Mouse (Mus musculus) neural tube, embryonic 14.5 days (tissue): Measurements from ENCODE around the gene Plaur. TPM values are rescaled to one million over a fixed set of nuclear protein-coding genes. Genes with fewer than 3 reads are reported as not detected.

Experiments
- ATAC-seq: fragments of 200-750 bp; cut with Nextera tagmentation; 2 replicates; pipeline ENCODE4 v1.8.0; 2017; ENCODE audit warnings: low read depth, mild to moderate bottlenecking, moderate TSS enrichment, moderate library complexity
- H3K27ac ChIP-seq: fragments of 300-500 bp; sonication (generic); 2 replicates; pipeline ENCODE4 v1.5.1; 2014; ENCODE audit warnings: low read depth, mild to moderate bottlenecking, control low read depth, low read length, moderate library complexity, mixed read lengths
- H3K27me3 ChIP-seq: fragments of 300-500 bp; sonication (generic); 2 replicates; pipeline ENCODE4 v1.6.1; 2014; ENCODE audit warnings: low read length; ENCODE audit not compliant: control insufficient read depth, insufficient read depth
- H3K36me3 ChIP-seq: fragments of 300-500 bp; sonication (generic); 2 replicates; pipeline ENCODE4 v1.6.1; 2014; ENCODE audit warnings: low read length, mixed read lengths; ENCODE audit not compliant: control insufficient read depth, insufficient read depth
- H3K4me1 ChIP-seq: fragments of 300-500 bp; sonication (generic); 2 replicates; pipeline ENCODE4 v1.6.1; 2014; ENCODE audit warnings: low read length; ENCODE audit not compliant: control insufficient read depth, insufficient read depth
- H3K4me2 ChIP-seq: fragments of 300-500 bp; sonication (generic); 2 replicates; pipeline ENCODE4 v1.6.1; 2014; ENCODE audit warnings: mild to moderate bottlenecking, low read depth, low read length, control low read depth
- H3K4me3 ChIP-seq: fragments of 300-500 bp; sonication (generic); 2 replicates; pipeline ENCODE4 v1.5.1; 2014; ENCODE audit warnings: low read depth, low read length, control low read depth, mixed read lengths
- H3K9ac ChIP-seq: fragments of 300-500 bp; sonication (generic); replicated peaks from 2 replicates; pipeline ENCODE4 v1.6.1; 2014; ENCODE audit warnings: low read depth, mild to moderate bottlenecking, control low read depth, low read length, mixed read lengths
- H3K9me3 ChIP-seq: fragments of 300-500 bp; sonication (generic); 2 replicates; pipeline ENCODE4 v1.6.1; 2016; ENCODE audit warnings: low read length; ENCODE audit not compliant: control insufficient read depth
- WGBS: fragments of 180-500 bp; shearing (Covaris S2); extraction: QIAGEN DNeasy Blood & Tissue Kit; methylation state at CpG from one replicate; pipeline ENCODE4 v1.1.7; 2014; 5-methylcytosine and 5-hydroxymethylcytosine counted together
- polyA plus RNA-seq: library from polyadenylated mRNA; unstranded; fragments of >200 nt; fragmentation: Nextera tagmentation; extraction: Ambion mirVana; gene quantifications from 2 replicates; pipeline ENCODE4 v1.2.1, GENCODE M21; 2014

Gene Plaur
- polyA plus RNA-seq, 1 experiment from 2014 or later = 1.6 TPM

GRCm38 (mm10) chr7:24439891-24440290, 22.4 kb upstream of the Plaur start:
- ATAC-seq = no peak
- no peaks in the 10 kb centered on the region for H3K4me1 ChIP-seq
- H3K27ac ChIP-seq = no peak overlapping the region
- 85% methylated on average over 7 of the region's 7 CpGs for WGBS
- no peaks in the 10 kb centered on the region for H3K27me3 ChIP-seq
- H3K4me3 ChIP-seq = no peak overlapping the region
- no peak overlapping the region for H3K4me2 ChIP-seq
- no peaks in the 10 kb centered on the region for H3K36me3 ChIP-seq
- H3K9me3 ChIP-seq = no peaks in the 10 kb centered on the region
- no peak overlapping the region for H3K9ac ChIP-seq

DNA sequence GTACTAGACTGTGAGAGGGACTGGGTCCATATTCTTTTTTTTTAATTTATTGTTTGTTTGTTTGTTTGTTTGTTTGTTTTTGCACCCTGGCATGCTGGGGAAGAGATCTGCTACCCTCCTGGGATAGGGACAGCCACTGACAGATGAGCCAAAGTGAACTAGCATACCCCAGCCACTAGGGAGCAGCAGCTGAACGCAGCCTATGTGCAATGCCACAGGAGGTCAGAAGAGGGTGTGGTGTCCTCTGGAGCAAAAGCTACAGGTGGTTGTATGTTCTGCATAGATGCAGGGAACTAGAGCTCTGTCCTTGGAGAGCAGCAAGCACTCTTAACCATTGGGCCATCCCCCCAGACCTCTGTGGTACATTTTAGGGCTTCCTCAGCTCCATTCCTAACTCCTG, 20.5 kb upstream of the Plaur start:
- Histone ChIP-seq H3K4me2 (no peak overlapping the region), H3K36me3 (no peaks in the 10 kb centered on the region), H3K4me3 (no peak overlapping the region), H3K4me1 (no peaks in the 10 kb centered on the region), H3K27me3 (no peaks in the 10 kb centered on the region), H3K9ac (no peak overlapping the region), H3K27ac (no peak overlapping the region), H3K9me3 (no peaks in the 10 kb centered on the region)
- 0% methylated on average over 1 of the region's 1 CpGs for WGBS
- ATAC-seq = no peak

GRCm38 (mm10) chr7:24442313-24442712, 20.0 kb upstream of the Plaur start:
- Histone ChIP-seq H3K9ac (no peak overlapping the region), H3K27me3 (no peaks in the 10 kb centered on the region), H3K9me3 (no peaks in the 10 kb centered on the region), H3K4me3 (no peak overlapping the region), H3K4me2 (no peak overlapping the region), H3K4me1 (no peaks in the 10 kb centered on the region), H3K36me3 (no peaks in the 10 kb centered on the region), H3K27ac (no peak overlapping the region)
- ATAC-seq = no peak
- WGBS = 81% methylated on average over 8 of the region's 8 CpGs

DNA sequence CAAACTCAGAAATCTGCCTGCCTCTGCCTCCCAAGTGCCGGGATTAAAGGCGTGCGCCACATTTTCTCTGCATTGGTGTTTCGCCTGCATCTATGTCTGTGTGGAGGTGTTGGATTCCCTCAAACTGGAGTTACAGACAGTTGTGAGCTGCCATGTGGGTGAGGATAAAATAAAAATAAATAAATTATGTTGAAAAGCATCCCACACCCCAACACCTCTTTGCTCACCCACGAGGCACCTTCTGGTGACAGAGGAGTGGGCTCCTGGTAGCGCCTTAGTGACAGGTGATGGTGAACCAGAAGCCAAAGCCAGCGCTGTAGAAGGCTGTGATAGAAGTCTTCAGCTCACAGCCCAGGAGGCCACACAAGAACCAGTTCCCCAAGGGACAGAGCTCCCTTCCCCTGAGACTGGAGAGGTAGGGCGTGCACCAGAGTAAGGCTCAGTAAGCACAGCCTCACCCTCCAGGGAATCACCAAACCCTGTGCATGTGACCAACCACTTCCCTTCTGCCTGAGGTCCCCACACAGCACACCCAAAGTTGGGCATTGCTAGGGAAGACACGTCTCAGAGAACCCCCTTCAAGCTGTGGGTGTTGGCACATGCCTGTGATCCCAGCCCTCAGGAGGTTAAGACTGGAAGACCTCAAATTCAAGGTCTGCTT, 16.9 kb upstream of the Plaur start:
- no peaks in the 10 kb centered on the region for H3K4me1 ChIP-seq
- no peaks in the 10 kb centered on the region for H3K27me3 ChIP-seq
- H3K4me3 ChIP-seq = no peak overlapping the region
- no peak overlapping the region for H3K4me2 ChIP-seq
- no peak overlapping the region for H3K9ac ChIP-seq
- no peak for ATAC-seq
- no peaks in the 10 kb centered on the region for H3K9me3 ChIP-seq
- 89% methylated on average over 9 of the region's 9 CpGs for WGBS
- no peak overlapping the region for H3K27ac ChIP-seq
- no peaks in the 10 kb centered on the region for H3K36me3 ChIP-seq

DNA sequence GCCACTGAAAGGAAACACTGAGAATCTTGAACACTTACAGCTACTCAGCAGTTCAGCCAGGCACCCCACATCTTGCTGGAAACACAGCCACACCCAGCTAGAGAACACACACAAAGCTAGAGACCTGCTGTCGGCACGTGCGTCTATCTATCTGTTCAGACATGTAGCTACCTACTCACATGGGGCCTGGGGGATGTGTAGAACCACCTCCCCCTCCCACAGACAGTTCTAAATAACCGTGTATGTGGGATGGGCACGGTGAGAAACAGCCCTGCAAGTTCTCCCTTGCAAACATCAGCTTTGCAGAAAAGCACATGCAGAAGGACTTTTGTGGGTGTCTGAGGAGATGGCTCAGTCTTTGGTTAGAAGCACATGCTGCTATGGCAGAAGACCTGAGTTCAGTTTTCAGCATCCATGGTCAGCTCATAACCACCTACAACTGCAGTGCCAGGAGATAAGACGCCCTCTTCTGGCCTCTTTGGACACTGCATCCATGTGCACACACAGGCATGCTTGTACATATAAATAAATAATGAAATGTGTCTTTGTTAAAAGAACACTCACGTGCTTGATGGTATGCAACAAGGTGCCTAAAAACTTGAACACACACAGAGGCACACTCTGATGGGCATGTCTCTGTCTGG, 15.5 kb upstream of the Plaur start:
- H3K36me3 ChIP-seq = no peaks in the 10 kb centered on the region
- no peaks in the 10 kb centered on the region for H3K27me3 ChIP-seq
- no peak overlapping the region for H3K4me2 ChIP-seq
- no peaks in the 10 kb centered on the region for H3K9me3 ChIP-seq
- 82% methylated on average over 7 of the region's 7 CpGs for WGBS
- H3K4me3 ChIP-seq = no peak overlapping the region
- H3K27ac ChIP-seq = no peak overlapping the region
- H3K9ac ChIP-seq = no peak overlapping the region
- H3K4me1 ChIP-seq = no peaks in the 10 kb centered on the region
- ATAC-seq = no peak

DNA sequence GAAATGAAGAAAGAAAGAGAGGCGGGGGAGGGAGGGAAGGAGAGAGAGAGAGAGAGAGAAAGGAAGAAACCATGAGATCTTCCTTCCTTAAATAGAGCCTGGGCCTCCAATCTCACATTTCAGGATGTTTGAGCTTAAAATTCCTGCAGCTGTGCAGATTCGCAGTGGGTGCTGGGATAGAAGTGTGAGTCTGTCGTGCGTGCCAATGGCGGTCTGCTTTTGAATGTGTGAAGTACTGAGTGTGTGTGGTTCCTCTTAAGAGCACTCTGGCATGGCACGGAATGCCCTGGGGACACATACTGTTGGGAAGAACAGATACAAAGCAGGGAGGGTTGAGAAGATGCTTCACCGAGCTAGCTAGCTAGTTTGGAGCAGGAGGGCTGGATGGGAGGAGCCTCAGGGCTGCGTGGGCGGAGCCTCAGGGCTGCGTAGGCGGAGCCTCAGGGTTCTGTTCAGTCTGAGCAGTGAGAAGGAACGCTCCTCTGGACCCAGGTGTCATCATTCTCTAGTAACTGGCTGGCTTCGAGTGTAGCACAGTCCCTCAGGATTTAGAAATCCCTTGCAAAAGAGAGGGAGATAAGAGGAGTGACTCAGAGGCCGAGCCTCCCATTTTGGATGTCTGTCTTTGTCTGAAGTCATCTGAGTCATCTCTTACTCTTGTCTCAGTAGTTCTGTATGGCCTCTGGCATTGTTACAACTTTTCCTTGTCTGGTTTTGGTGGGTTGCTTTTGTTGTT, 13.3 kb upstream of the Plaur start:
- 59% methylated on average over 14 of the region's 14 CpGs for WGBS
- H3K27me3 ChIP-seq = no peaks in the 10 kb centered on the region
- ATAC-seq = no peak
- H3K4me1 ChIP-seq = no peaks in the 10 kb centered on the region
- no peaks in the 10 kb centered on the region for H3K9me3 ChIP-seq
- no peak overlapping the region for H3K4me2 ChIP-seq
- H3K27ac ChIP-seq = no peak overlapping the region
- no peaks in the 10 kb centered on the region for H3K36me3 ChIP-seq
- H3K9ac ChIP-seq = no peak overlapping the region
- no peak overlapping the region for H3K4me3 ChIP-seq

- WGBS = 70% methylated on average over 9 of the region's 9 CpGs
- no peaks in the 10 kb centered on the region for H3K9me3 ChIP-seq
- H3K4me2 ChIP-seq = no peak overlapping the region
- no peak overlapping the region for H3K9ac ChIP-seq
- ATAC-seq = no peak
- no peaks in the 10 kb centered on the region for H3K4me1 ChIP-seq
- no peak overlapping the region for H3K27ac ChIP-seq
- no peak overlapping the region for H3K4me3 ChIP-seq
- H3K27me3 ChIP-seq = no peaks in the 10 kb centered on the region
- no peaks in the 10 kb centered on the region for H3K36me3 ChIP-seq
Measured at GRCm38 (mm10) chr7:24450585-24451017, 11.7 kb upstream of the Plaur start.

DNA sequence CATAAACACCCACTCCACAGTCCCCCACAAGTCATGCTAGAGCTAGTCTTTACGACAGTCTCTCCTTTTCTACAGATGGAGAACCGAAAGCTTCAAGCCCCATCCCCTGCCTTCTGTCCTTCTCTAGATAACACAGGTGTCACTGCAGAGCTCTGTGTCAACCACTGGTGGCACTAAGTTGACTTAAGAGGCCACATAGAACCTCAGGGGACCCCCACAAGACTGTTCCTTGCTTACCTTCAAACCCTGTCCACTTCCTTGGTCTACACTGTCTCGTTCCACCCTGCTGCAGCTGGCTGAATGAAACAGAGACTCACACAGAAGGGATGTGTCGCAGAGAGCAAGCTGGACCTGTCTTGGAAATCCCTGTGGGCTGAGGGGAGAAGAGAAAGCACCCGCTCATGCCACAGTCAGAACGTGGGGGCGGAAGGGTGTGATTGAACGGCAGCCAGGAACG, 10.4 kb upstream of the Plaur start, which contains the start of gene Irgc1:
TSS of gene Irgc1 (minus strand) at position 443 of the 457 bp plus-strand sequence.
- H3K27me3 ChIP-seq = no peaks in the 10 kb centered on the region
- H3K27ac ChIP-seq = no peak within 1 kb of the TSS
- WGBS = 82% methylated on average over 9 of the region's 9 CpGs
- no peaks in the 10 kb centered on the region for H3K36me3 ChIP-seq
- no peak within 1 kb of the TSS for H3K9ac ChIP-seq
- no peaks in the 10 kb centered on the region for H3K9me3 ChIP-seq
- no peak for ATAC-seq
- no peaks in the 10 kb centered on the region for H3K4me1 ChIP-seq
- H3K4me2 ChIP-seq = no peak within 1 kb of the TSS
- H3K4me3 ChIP-seq = no peak within 1 kb of the TSS

DNA sequence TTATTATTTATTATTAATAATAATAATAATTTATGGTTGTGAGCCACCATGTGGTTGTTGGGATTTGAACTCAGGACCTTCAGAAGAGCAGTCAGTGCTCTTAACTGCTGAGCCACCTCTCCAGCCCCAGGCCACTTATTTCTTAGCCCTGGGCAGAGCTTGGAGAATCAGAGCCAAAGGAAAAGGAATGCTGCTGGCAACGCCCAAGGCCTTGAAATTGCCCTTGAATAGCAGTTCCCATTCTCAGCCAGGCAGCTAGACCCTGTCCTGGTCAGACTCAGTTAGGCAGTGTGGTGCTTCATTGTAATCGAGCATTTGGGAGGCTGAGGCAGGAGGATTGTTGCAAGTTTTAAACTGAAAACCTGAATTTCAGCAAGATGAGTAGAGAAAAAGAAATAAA, 8.1 kb upstream of the Plaur start:
- Histone ChIP-seq H3K9me3 (no peaks in the 10 kb centered on the region), H3K27ac (no peak overlapping the region), H3K36me3 (no peaks in the 10 kb centered on the region), H3K27me3 (no peaks in the 10 kb centered on the region), H3K4me1 (no peaks in the 10 kb centered on the region), H3K4me2 (no peak overlapping the region), H3K4me3 (no peak overlapping the region), H3K9ac (no peak overlapping the region)
- 66% methylated on average over 2 of the region's 2 CpGs for WGBS
- no peak for ATAC-seq
